Mouse (Mus musculus) E14TG2a.4 (cell line): ENCODE measurements around the gene Frmd5.

Experiments
- H3K27me3 ChIP-seq: 2 replicates; pipeline ENCODE4 v1.6.1; 2014; ENCODE audit warnings: low read length, control low read depth; ENCODE audit not compliant: insufficient read depth
- H3K36me3 ChIP-seq: 2 replicates; pipeline ENCODE4 v1.6.1; 2014; ENCODE audit warnings: low read length, control low read depth; ENCODE audit not compliant: insufficient read depth
- H3K4me1 ChIP-seq: replicated peaks from 2 replicates; pipeline ENCODE4 v1.6.1; 2014; ENCODE audit warnings: low read depth, low read length, control low read depth
- H3K4me3 ChIP-seq: replicated peaks from 2 replicates; pipeline ENCODE4 v1.5.1; 2014; ENCODE audit warnings: mild to moderate bottlenecking, low read length
- H3K9me3 ChIP-seq: 2 replicates; pipeline ENCODE4 v1.6.1; 2014; ENCODE audit warnings: low read length, control low read depth
- CTCF ChIP-seq: conservative IDR thresholded peaks from 2 replicates; pipeline ENCODE4 v1.5.1; 2014; ENCODE audit warnings: low read length
- NANOG ChIP-seq: IDR thresholded peaks from 2 replicates; pipeline ENCODE4 v1.6.1; 2014; ENCODE audit warnings: borderline replicate concordance, low read length, mixed read lengths
- POU5F1 ChIP-seq: IDR thresholded peaks from 2 replicates; pipeline ENCODE4 v1.6.1; 2014; ENCODE audit warnings: low read length, borderline replicate concordance

The Frmd5 gene

GRCm38 (mm10) chr2:121668256-121668655 is 138.6 kb downstream of the Frmd5 start:
- Histone ChIP-seq H3K27me3 (no peaks in the 10 kb centered on the region), H3K4me3 (no peak overlapping the region), H3K9me3 (no peaks in the 10 kb centered on the region), H3K4me1 (no peaks in the 10 kb centered on the region), H3K36me3 (no peaks in the 10 kb centered on the region)
- TF ChIP-seq CTCF (no peak), NANOG (no peak), POU5F1 (no peak)

- H3K4me3 ChIP-seq: no peak overlapping the region
- no peaks in the 10 kb centered on the region for H3K9me3 ChIP-seq
- TF ChIP-seq CTCF (no peak), NANOG (no peak), POU5F1 (no peak)
Measured at GRCm38 (mm10) chr2:121661160-121661502, 145.8 kb downstream of the Frmd5 start.

GRCm38 (mm10) chr2:121660461-121661159 is 146.3 kb downstream of the Frmd5 start:
- Histone ChIP-seq H3K27me3 (peaks cover 4% of the 10 kb centered on the region; the same call in 1 of the 2 replicates), H3K9me3 (no peaks in the 10 kb centered on the region), H3K36me3 (no peaks in the 10 kb centered on the region), H3K4me3 (no peak overlapping the region), H3K4me1 (0 out of 2 replicates have a peak, but pooled peaks cover 5% of the 10 kb centered on the region)
- TF ChIP-seq CTCF: no peak
- no peak for TF ChIP-seq POU5F1

More at GRCm38 (mm10) chr2:121661160-121661502, 145.8 kb downstream of the Frmd5 start:
- Histone ChIP-seq H3K27me3 (no peaks in the 10 kb centered on the region), H3K36me3 (no peaks in the 10 kb centered on the region), H3K4me1 (0 out of 2 replicates have a peak, but pooled peaks cover 5% of the 10 kb centered on the region)

- no peaks in the 10 kb centered on the region for H3K36me3 ChIP-seq
- 0 out of 2 replicates have a peak, but pooled peaks cover 5% of the 10 kb centered on the region for H3K4me1 ChIP-seq
- H3K9me3 ChIP-seq: no peaks in the 10 kb centered on the region
- H3K27me3 ChIP-seq: peaks cover 16% of the 10 kb centered on the region
- no peak overlapping the region for H3K4me3 ChIP-seq
- TF ChIP-seq CTCF (no peak), POU5F1 (no peak), NANOG (no peak)
Measured at GRCm38 (mm10) chr2:121659350-121659749, 147.5 kb downstream of the Frmd5 start.

GRCm38 (mm10) chr2:121658123-121658767 is 148.6 kb downstream of the Frmd5 start:
- Histone ChIP-seq H3K9me3 (no peaks in the 10 kb centered on the region), H3K27me3 (peaks cover 21% of the 10 kb centered on the region), H3K36me3 (no peaks in the 10 kb centered on the region), H3K4me1 (0 out of 2 replicates have a peak, but pooled peaks cover 5% of the 10 kb centered on the region), H3K4me3 (no peak overlapping the region)
- no peak for TF ChIP-seq POU5F1

GRCm38 (mm10) chr2:121655966-121656365 is 150.9 kb downstream of the Frmd5 start:
- TF ChIP-seq CTCF (no peak), POU5F1 (no peak), NANOG (no peak)
- Histone ChIP-seq H3K9me3 (no peaks in the 10 kb centered on the region), H3K4me3 (no peak overlapping the region), H3K4me1 (0 out of 2 replicates have a peak, but pooled peaks cover 3% of the 10 kb centered on the region), H3K36me3 (no peaks in the 10 kb centered on the region), H3K27me3 (peaks cover 21% of the 10 kb centered on the region)

GRCm38 (mm10) chr2:121655106-121655505 is 151.8 kb downstream of the Frmd5 start:
- H3K4me1 ChIP-seq: no peaks in the 10 kb centered on the region
- H3K27me3 ChIP-seq: peaks cover 23% of the 10 kb centered on the region
- TF ChIP-seq CTCF: no peak
- TF ChIP-seq NANOG: no peak
- no peak for TF ChIP-seq POU5F1
- no peaks in the 10 kb centered on the region for H3K9me3 ChIP-seq
- no peaks in the 10 kb centered on the region for H3K36me3 ChIP-seq
- no peak overlapping the region for H3K4me3 ChIP-seq

GRCm38 (mm10) chr2:121646528-121646927 is 160.4 kb downstream of the Frmd5 start:
- Histone ChIP-seq H3K4me1 (peaks cover 34% of the 10 kb centered on the region), H3K4me3 (no peak overlapping the region), H3K9me3 (no peaks in the 10 kb centered on the region), H3K27me3 (peaks cover 39% of the 10 kb centered on the region), H3K36me3 (no peaks in the 10 kb centered on the region)
- no peak for TF ChIP-seq POU5F1
- TF ChIP-seq CTCF: no peak
- no peak for TF ChIP-seq NANOG

GRCm38 (mm10) chr2:121642934-121643333 is 164.0 kb downstream of the Frmd5 start:
- peak overlapping the region; percentile 8; the same call in 1 of the 2 replicates for H3K4me3 ChIP-seq
- no peaks in the 10 kb centered on the region for H3K36me3 ChIP-seq
- H3K27me3 ChIP-seq: peaks cover 46% of the 10 kb centered on the region
- TF ChIP-seq POU5F1: no peak
- peak; percentile 90 for TF ChIP-seq NANOG
- H3K4me1 ChIP-seq: peaks cover 52% of the 10 kb centered on the region
- H3K9me3 ChIP-seq: peaks cover 14% of the 10 kb centered on the region
